Mouse (Mus musculus): Measurements from ENCODE around the gene Cnot1. TPM values are rescaled to one million over a fixed set of nuclear protein-coding genes. Genes with fewer than 3 reads are reported as not detected.
A peak's percentile ranks its signal among the peaks of the same experiment; 100 is the strongest.

Gene Cnot1
- 100 to 1,000 TPM; 130 to 144 TPM for total RNA-seq (2021)
- long read RNA-seq, experiment 1, full-length matches to known transcripts: 4 of 29 reads
- long read RNA-seq, experiment 1, partial matches to known transcripts: 7 of 29 reads
- long read RNA-seq, experiment 1, other reads (novel, unspliced or antisense): 18 of 29 reads
- long read RNA-seq, experiment 2, full-length matches to known transcripts: 3 of 35 reads
- long read RNA-seq, experiment 2, partial matches to known transcripts: 11 of 35 reads
- long read RNA-seq, experiment 2, other reads (novel, unspliced or antisense): 21 of 35 reads

- H3K4me3 ChIP-seq: peak within 1 kb of the TSS; percentile 98
- TF ChIP-seq CTCF (conservative IDR thresholded peaks at IDR 0.05): no peak
- peak; percentile 95 to 98 for DNase-seq (ENCODE audit: low spot score in 2 of 2)
- peak within 1 kb of the TSS; percentile 97 for H3K27ac ChIP-seq
Measured at GRCm38 (mm10) chr8:95807331-95807843, at the start of gene Cnot1. Gene Cnot1 (minus strand): TSS chr8:95807464.

- no peak for TF ChIP-seq CTCF (conservative IDR thresholded peaks at IDR 0.05)
- no peak for DNase-seq (ENCODE audit: low spot score in 2 of 2)
- Histone ChIP-seq H3K27ac (no peak overlapping the region), H3K4me3 (no peak overlapping the region)
Measured at GRCm38 (mm10) chr8:95854174-95854573, 46.9 kb upstream of the Cnot1 start.

- Histone ChIP-seq H3K27ac (peak within 1 kb of the TSS; percentile 76), H3K4me3 (peak within 1 kb of the TSS; percentile 97)
- DNase-seq (ENCODE audit: low spot score in 2 of 2): peak; percentile 77 to 88
- TF ChIP-seq CTCF (conservative IDR thresholded peaks at IDR 0.05): no peak
Measured at GRCm38 (mm10) chr8:95853102-95853843, 46.0 kb upstream of the Cnot1 start, which contains the start of gene Slc38a7. Gene Slc38a7 (minus strand): TSS chr8:95853539.

GRCm38 (mm10) chr8:95852290-95852689 lies 45.0 kb upstream of the Cnot1 start:
- TF ChIP-seq CTCF (conservative IDR thresholded peaks at IDR 0.05): peak; percentile 16; the same call in 1 of the 2 replicates
- H3K27ac ChIP-seq: no peak overlapping the region

GRCm38 (mm10) chr8:95850326-95850725 lies 43.1 kb upstream of the Cnot1 start:
- Histone ChIP-seq H3K4me3 (no peak overlapping the region), H3K27ac (no peak overlapping the region)
- no peak for DNase-seq (ENCODE audit: low spot score in 2 of 2)
- no peak for TF ChIP-seq CTCF (conservative IDR thresholded peaks at IDR 0.05)

More at GRCm38 (mm10) chr8:95852290-95852689, 45.0 kb upstream of the Cnot1 start:
- H3K4me3 ChIP-seq: peak overlapping the region; percentile 97
- DNase-seq (ENCODE audit: low spot score in 2 of 2): no peak

- Histone ChIP-seq H3K4me3 (no peak overlapping the region), H3K27ac (peak overlapping the region; percentile 43; the same call in 1 of the 2 replicates)
- no peak for TF ChIP-seq CTCF (conservative IDR thresholded peaks at IDR 0.05)
- DNase-seq (ENCODE audit: low spot score in 2 of 2): no peak
Measured at GRCm38 (mm10) chr8:95848734-95849464, 41.6 kb upstream of the Cnot1 start.

- DNase-seq (ENCODE audit: low spot score in 2 of 2): peak; percentile 42 to 58
- peak overlapping the region; percentile 43; the same call in 1 of the 2 replicates for H3K27ac ChIP-seq
- H3K4me3 ChIP-seq: no peak overlapping the region
- TF ChIP-seq CTCF (conservative IDR thresholded peaks at IDR 0.05): no peak
Measured at GRCm38 (mm10) chr8:95848061-95848551, 40.8 kb upstream of the Cnot1 start.

- H3K27ac ChIP-seq: no peak overlapping the region
- no peak overlapping the region for H3K4me3 ChIP-seq
- TF ChIP-seq CTCF (conservative IDR thresholded peaks at IDR 0.05): no peak
- DNase-seq (ENCODE audit: low spot score in 2 of 2): no peak
Measured at GRCm38 (mm10) chr8:95845026-95845425, 37.8 kb upstream of the Cnot1 start.

GRCm38 (mm10) chr8:95843968-95844367 lies 36.7 kb upstream of the Cnot1 start:
- Histone ChIP-seq H3K4me3 (no peak overlapping the region), H3K27ac (no peak overlapping the region)
- no peak for TF ChIP-seq CTCF (conservative IDR thresholded peaks at IDR 0.05)

GRCm38 (mm10) chr8:95841436-95841835 lies 34.2 kb upstream of the Cnot1 start:
- DNase-seq (ENCODE audit: low spot score in 2 of 2): no peak

More at GRCm38 (mm10) chr8:95843968-95844367, 36.7 kb upstream of the Cnot1 start:
- no peak for DNase-seq (ENCODE audit: low spot score in 2 of 2)

GRCm38 (mm10) chr8:95839289-95839688 lies 32.0 kb upstream of the Cnot1 start:
- Histone ChIP-seq H3K27ac (no peak overlapping the region), H3K4me3 (no peak overlapping the region)
- TF ChIP-seq CTCF (conservative IDR thresholded peaks at IDR 0.05): no peak
- no peak for DNase-seq (ENCODE audit: low spot score in 2 of 2)

More at GRCm38 (mm10) chr8:95841436-95841835, 34.2 kb upstream of the Cnot1 start:
- H3K4me3 ChIP-seq: no peak overlapping the region
- no peak for TF ChIP-seq CTCF (conservative IDR thresholded peaks at IDR 0.05)
- no peak overlapping the region for H3K27ac ChIP-seq

- H3K27ac ChIP-seq: no peak overlapping the region
- no peak for TF ChIP-seq CTCF (conservative IDR thresholded peaks at IDR 0.05)
- DNase-seq (ENCODE audit: low spot score in 2 of 2): no peak
Measured at GRCm38 (mm10) chr8:95837266-95837665, 30.0 kb upstream of the Cnot1 start.

More at GRCm38 (mm10) chr8:95837266-95837665, 30.0 kb upstream of the Cnot1 start:
- no peak overlapping the region for H3K4me3 ChIP-seq
